Mouse (Mus musculus): Measurements from ENCODE around the gene Ccdc125. TPM values are rescaled to one million over a fixed set of nuclear protein-coding genes. Genes with fewer than 3 reads are reported as not detected.

Gene Ccdc125
- polyA plus RNA-seq, 1 experiment from 2014 or later = 2.7 TPM

Other genes with a start within 250 kb of the Ccdc125 start
- gene Naip1, start 216.8 kb upstream of the Ccdc125 start, polyA plus RNA-seq (2016; fragmentation: Nextera tagmentation; extraction: Ambion mirVana) = not detected in 2 replicates
- gene Gtf2h2, start 177.1 kb upstream of the Ccdc125 start, polyA plus RNA-seq (2016; fragmentation: Nextera tagmentation; extraction: Ambion mirVana) = 90.4 and 90.5 TPM in 2 replicates
- 1.2 and 1.5 TPM in 2 replicates for gene Ocln, start 117.0 kb upstream of the Ccdc125 start, polyA plus RNA-seq (2016; fragmentation: Nextera tagmentation; extraction: Ambion mirVana)
- gene Marveld2, start 52.7 kb upstream of the Ccdc125 start, polyA plus RNA-seq (2016; fragmentation: Nextera tagmentation; extraction: Ambion mirVana) = 2.1 and 2.3 TPM in 2 replicates
- 342 and 358 TPM in 2 replicates for gene Ak6, start 18.7 kb upstream of the Ccdc125 start, polyA plus RNA-seq (2016; fragmentation: Nextera tagmentation; extraction: Ambion mirVana)
- 20.0 and 21.7 TPM in 2 replicates for gene Rad17, start 18.7 kb upstream of the Ccdc125 start, polyA plus RNA-seq (2016; fragmentation: Nextera tagmentation; extraction: Ambion mirVana)
- 20.6 and 22.1 TPM in 2 replicates for gene Taf9, start 18.1 kb upstream of the Ccdc125 start, polyA plus RNA-seq (2016; fragmentation: Nextera tagmentation; extraction: Ambion mirVana)
- gene Cdk7, start 61.2 kb downstream of the Ccdc125 start, polyA plus RNA-seq (2016; fragmentation: Nextera tagmentation; extraction: Ambion mirVana) = 81.7 and 97.3 TPM in 2 replicates
- gene Mrps36, start 74.9 kb downstream of the Ccdc125 start, polyA plus RNA-seq (2016; fragmentation: Nextera tagmentation; extraction: Ambion mirVana) = 140 and 160 TPM in 2 replicates
- gene Cenph, start 106.2 kb downstream of the Ccdc125 start, polyA plus RNA-seq (2016; fragmentation: Nextera tagmentation; extraction: Ambion mirVana) = 58.9 and 67.0 TPM in 2 replicates
- 451 and 479 TPM in 2 replicates for gene Ccnb1, start 116.9 kb downstream of the Ccdc125 start, polyA plus RNA-seq (2016; fragmentation: Nextera tagmentation; extraction: Ambion mirVana)
- gene Slc30a5, start 163.7 kb downstream of the Ccdc125 start, polyA plus RNA-seq (2016; fragmentation: Nextera tagmentation; extraction: Ambion mirVana) = 34.9 and 35.6 TPM in 2 replicates

Data from midbrain, embryonic 10.5 days (tissue).